ENCODE assay signal across 24 mouse cellular contexts in genomic region chr16:82758466-82758865, GRCm38 (mm10).
A peak's percentile ranks its signal among the peaks of the same experiment; 100 is the strongest.
DNase-seq lines count a peak whose midpoint lies in the region; ATAC-seq and TF ChIP-seq lines count a peak whose summit lies in the region.
"Had no signal": no experiment of that assay in that cellular context is flagged by ENCODE, and none has a peak within 500 bp of the region (broad histone marks: within the 10 kb centered on the region; RNA-seq: fewer than 3 reads in every experiment).

No protein-coding gene starts in this region.

- no peaks in the 10 kb centered on the region for H3K27me3 ChIP-seq in hindbrain, postnatal 0 days (ENCODE audit: insufficient read depth, low read length)
- no peaks in the 10 kb centered on the region for H3K27me3 ChIP-seq in hindbrain, embryonic 11.5 days (ENCODE audit: control insufficient read depth, insufficient read depth, low read length)
- H3K27me3 ChIP-seq: embryonic facial prominence, embryonic 12.5 days; heart, embryonic 13.5 days; liver, embryonic 15.5 days had no signal

- H3K36me3 ChIP-seq in hindbrain, postnatal 0 days (ENCODE audit: insufficient read depth, low read length), result no peaks in the 10 kb centered on the region
- no peaks in the 10 kb centered on the region for H3K36me3 ChIP-seq in hindbrain, embryonic 11.5 days (ENCODE audit: control insufficient read depth, insufficient read depth, low read length)
- H3K36me3 ChIP-seq: embryonic facial prominence, embryonic 12.5 days; heart, embryonic 13.5 days; liver, embryonic 15.5 days had no signal

- TF ChIP-seq POLR2A in brain, embryonic 14.5 days (IDR thresholded peaks at IDR 0.05; ENCODE audit: borderline replicate concordance, extremely low read depth, insufficient read depth, insufficient read length, poor library complexity, severe bottlenecking), result no peak

- DNase-seq in hindbrain, postnatal 0 days (ENCODE audit: low spot score), result peak; percentile 27
- DNase-seq in hindbrain, embryonic 11.5 days (ENCODE audit: low spot score), result no peak
- peak; percentile 1 for DNase-seq in R1 (ENCODE audit: low read depth, low spot score)
- DNase-seq in brain, embryonic 14.5 days (ENCODE audit: low read depth), result peak; percentile 60
- DNase-seq in retina, embryonic 14.5 days (ENCODE audit: low spot score), result peak; percentile 39
- no peak for DNase-seq in cerebellum, postnatal 4 days (ENCODE audit: low spot score in 2 of 2)
- DNase-seq in ovary, postnatal 10 days (ENCODE audit: low spot score), result no peak
- DNase-seq: adrenal gland, postnatal 14 days; B cell, adult 2 months; cerebellum, adult 2 months; cerebellum, postnatal 14 days; gastrocnemius, postnatal 10 days; heart, postnatal 10 days; kidney, adult 8-10 months; kidney, postnatal 10 days; lung, embryonic 14.5 days; lung, postnatal 14 days; right cerebral cortex, postnatal 4 days; thymus, adult 2 months; thymus, postnatal 36 days had no signal

- no peak overlapping the region for H3K4me3 ChIP-seq in hindbrain, postnatal 0 days (ENCODE audit: low read length)
- no peak overlapping the region for H3K4me3 ChIP-seq in hindbrain, embryonic 11.5 days (ENCODE audit: low read depth, low read length)
- H3K4me3 ChIP-seq: embryonic facial prominence, embryonic 12.5 days; heart, embryonic 13.5 days; liver, embryonic 15.5 days had no signal

- H3K9me3 ChIP-seq in hindbrain, postnatal 0 days (ENCODE audit: low read length), result no peaks in the 10 kb centered on the region
- no peaks in the 10 kb centered on the region for H3K9me3 ChIP-seq in hindbrain, embryonic 11.5 days (ENCODE audit: control insufficient read depth, low read length)
- H3K9me3 ChIP-seq: embryonic facial prominence, embryonic 12.5 days; heart, embryonic 13.5 days; liver, embryonic 15.5 days had no signal

- no peak overlapping the region for H3K9ac ChIP-seq in hindbrain, postnatal 0 days (replicated peaks; ENCODE audit: low read length)
- H3K9ac ChIP-seq in hindbrain, embryonic 11.5 days (ENCODE audit: low read depth, low read length), result no peak overlapping the region
- H3K9ac ChIP-seq: embryonic facial prominence, embryonic 12.5 days; heart, embryonic 13.5 days; liver, embryonic 15.5 days; lung, embryonic 14.5 days had no signal

- 62% methylated on average over 4 of the region's 4 CpGs for WGBS in hindbrain, postnatal 0 days
- 86% methylated on average over 4 of the region's 4 CpGs for WGBS in hindbrain, embryonic 11.5 days

- H3K4me1 ChIP-seq in hindbrain, postnatal 0 days (ENCODE audit: insufficient read depth, low read length), result no peaks in the 10 kb centered on the region
- no peaks in the 10 kb centered on the region for H3K4me1 ChIP-seq in hindbrain, embryonic 11.5 days (replicated peaks; ENCODE audit: control insufficient read depth, insufficient read depth, low read length)
- H3K4me1 ChIP-seq: embryonic facial prominence, embryonic 12.5 days; heart, embryonic 13.5 days; liver, embryonic 15.5 days had no signal

- no peak for TF ChIP-seq CTCF in hindbrain, postnatal 0 days (IDR thresholded peaks at IDR 0.05; ENCODE audit: low read depth)
- no peak for TF ChIP-seq CTCF in brain, embryonic 14.5 days (IDR thresholded peaks at IDR 0.05; ENCODE audit: borderline replicate concordance, extremely low read depth, insufficient read depth, insufficient read length)

- H3K27ac ChIP-seq in hindbrain, postnatal 0 days, result no peak overlapping the region
- H3K27ac ChIP-seq in hindbrain, embryonic 11.5 days (ENCODE audit: low read depth, low read length), result no peak overlapping the region
- H3K27ac ChIP-seq: embryonic facial prominence, embryonic 12.5 days; heart, embryonic 13.5 days; liver, embryonic 15.5 days had no signal

- H3K4me2 ChIP-seq in hindbrain, postnatal 0 days (ENCODE audit: low read depth, low read length), result no peak overlapping the region
- no peak overlapping the region for H3K4me2 ChIP-seq in hindbrain, embryonic 11.5 days (replicated peaks; ENCODE audit: low read depth, low read length)
- H3K4me2 ChIP-seq: embryonic facial prominence, embryonic 12.5 days; heart, embryonic 13.5 days; liver, embryonic 15.5 days; lung, embryonic 14.5 days had no signal

- no peak for ATAC-seq in hindbrain, postnatal 0 days
- ATAC-seq in hindbrain, embryonic 11.5 days (ENCODE audit: low FRiP score), result no peak
- ATAC-seq: intestine, embryonic 16.5 days had no signal

Comparison
In these comparisons a context has a peak if more than half of its experiments do, and no peak if none do; other contexts are left out.
1. DNase-seq: peak in hindbrain, postnatal 0 days (single experiment), R1 (single experiment), brain, embryonic 14.5 days (single experiment) and retina, embryonic 14.5 days (single experiment); none in hindbrain, embryonic 11.5 days (single experiment), cerebellum, postnatal 4 days (0 of 2) and ovary, postnatal 10 days (single experiment).